Mouse (Mus musculus) mouse embryonic stem cell (cell line): ENCODE results near the gene Bcar3.
"Not testable (repeated sequence)": the region's sequence is repeated elsewhere in the genome, so short reads cannot be mapped to it uniquely, and the experiment has no call there.

Experiments used
- in situ Hi-C, 2 experiments: fragments of 300-500 bp; cut with MboI; formaldehyde crosslinking; loops; 1 replicate in 1 of 2; 3 replicates in 1 of 2; pipeline ENCODE4 v1.14.3; 2019 to 2020; ENCODE audit warnings: low sequenced_read_pairs in 2 of 2, low pct_unique_long_range_greater_than_20kb in 1 of 2, mixed read lengths in 1 of 2; ENCODE audit not compliant: unreplicated experiment in 1 of 2

The Bcar3 gene

GRCm38 (mm10) chr3:122289344-122289743, 4.6 kb upstream of the Bcar3 start:
- in situ Hi-C loops: not testable (repeated sequence)

- in situ Hi-C loops: no loop called here
Observed at GRCm38 (mm10) chr3:122290696-122291095, 3.2 kb upstream of the Bcar3 start.

GRCm38 (mm10) chr3:122291828-122292227, 2.1 kb upstream of the Bcar3 start:
- in situ Hi-C loops: no loop called here

- in situ Hi-C loops: no loop called here
Observed at GRCm38 (mm10) chr3:122292300-122293222, 1.4 kb upstream of the Bcar3 start.

- in situ Hi-C loops: no loop called here
Observed at GRCm38 (mm10) chr3:122293223-122293953, 548 bp upstream of the Bcar3 start.

GRCm38 (mm10) chr3:122295511-122295910, 1.6 kb downstream of the Bcar3 start:
- in situ Hi-C loops: no loop called here

- in situ Hi-C loops: no loop called here
Observed at GRCm38 (mm10) chr3:122296979-122297378, 3.0 kb downstream of the Bcar3 start.

GRCm38 (mm10) chr3:122300983-122301919, 7.3 kb downstream of the Bcar3 start:
- in situ Hi-C loops: loop anchor here in 1 of 2 experiments (25.0 kb wide), 1 partner anchor 336 kb away; no protein-coding TSS in a partner anchor

- in situ Hi-C loops: loop anchor here in 1 of 2 experiments (25.0 kb wide), 1 partner anchor 333 kb away; no protein-coding TSS in a partner anchor
Observed at GRCm38 (mm10) chr3:122304560-122304959, 10.6 kb downstream of the Bcar3 start.

- in situ Hi-C loops: loop anchor here in 1 of 2 experiments (25.0 kb wide), 1 partner anchor 329 kb away; no protein-coding TSS in a partner anchor
Observed at GRCm38 (mm10) chr3:122307894-122308671, 14.1 kb downstream of the Bcar3 start.

GRCm38 (mm10) chr3:122308981-122309380, 15.0 kb downstream of the Bcar3 start:
- in situ Hi-C loops: loop anchor here in 1 of 2 experiments (25.0 kb wide), 1 partner anchor 328 kb away; no protein-coding TSS in a partner anchor

GRCm38 (mm10) chr3:122312078-122312477, 18.1 kb downstream of the Bcar3 start:
- in situ Hi-C loops: loop anchor here (5.0 to 25.0 kb wide), 4 partner anchors 150 to 325 kb away; no protein-coding TSS in a partner anchor

- in situ Hi-C loops: loop anchor here (5.0 to 25.0 kb wide), 4 partner anchors 149 to 324 kb away; no protein-coding TSS in a partner anchor
Observed at GRCm38 (mm10) chr3:122312936-122313629, 19.1 kb downstream of the Bcar3 start.

GRCm38 (mm10) chr3:122313936-122314335, 20.0 kb downstream of the Bcar3 start:
- in situ Hi-C loops: loop anchor here (5.0 to 25.0 kb wide), 4 partner anchors 148 to 323 kb away; no protein-coding TSS in a partner anchor

- in situ Hi-C loops: loop anchor here in 1 of 2 experiments (25.0 kb wide), 1 partner anchor 321 kb away; no protein-coding TSS in a partner anchor
Observed at GRCm38 (mm10) chr3:122316621-122317020, 22.7 kb downstream of the Bcar3 start.

- in situ Hi-C loops: loop anchor here in 1 of 2 experiments (25.0 kb wide), 1 partner anchor 320 kb away; no protein-coding TSS in a partner anchor
Observed at GRCm38 (mm10) chr3:122317339-122317738, 23.4 kb downstream of the Bcar3 start.
